Mouse (Mus musculus) MEL-GATA-1-ER (cell line): ENCODE results near the gene Trim25.
"Not testable (repeated sequence)": the region's sequence is repeated elsewhere in the genome, so short reads cannot be mapped to it uniquely, and the experiment has no call there.

Experiments
- DNase-seq: peaks from one replicate; pipeline ENCODE4 v3.0.0-alpha.2; 2012; ENCODE audit warnings: low read depth; ENCODE audit errors: extremely low read depth

The Trim25 gene

GRCm38 (mm10) chr11:88994492-88994891 is 4.7 kb upstream of the Trim25 start:
- no peak for DNase-seq

GRCm38 (mm10) chr11:88995616-88996015 is 3.6 kb upstream of the Trim25 start:
- DNase-seq, result no peak

GRCm38 (mm10) chr11:88996427-88996826 is 2.7 kb upstream of the Trim25 start:
- DNase-seq, result no peak

GRCm38 (mm10) chr11:88997343-88997742 is 1.8 kb upstream of the Trim25 start:
- not testable (repeated sequence) for DNase-seq

DNA sequence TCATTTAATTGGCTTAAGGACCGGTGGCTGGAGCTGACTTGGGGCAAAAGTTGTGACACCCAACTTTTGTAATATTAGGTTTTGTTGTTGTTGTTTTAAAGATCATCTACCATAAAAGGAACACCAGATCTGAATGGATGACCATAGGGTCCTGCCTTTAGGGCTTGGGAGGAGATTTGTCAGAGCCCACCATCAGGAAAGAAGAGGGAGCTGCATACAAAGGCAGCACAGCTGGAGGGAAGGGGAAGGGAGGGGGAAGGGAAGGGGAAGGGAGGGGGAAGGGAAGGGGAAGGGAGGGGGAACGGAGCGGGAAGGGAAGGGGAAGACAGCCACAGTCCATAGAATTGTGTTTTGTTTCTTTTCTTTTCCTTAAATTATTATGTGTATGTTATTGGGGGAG is 770 bp upstream of the Trim25 start:
- no peak for DNase-seq

- DNase-seq, result no peak
Observed at GRCm38 (mm10) chr11:88999723-89000526, 749 bp downstream of the Trim25 start.

DNA sequence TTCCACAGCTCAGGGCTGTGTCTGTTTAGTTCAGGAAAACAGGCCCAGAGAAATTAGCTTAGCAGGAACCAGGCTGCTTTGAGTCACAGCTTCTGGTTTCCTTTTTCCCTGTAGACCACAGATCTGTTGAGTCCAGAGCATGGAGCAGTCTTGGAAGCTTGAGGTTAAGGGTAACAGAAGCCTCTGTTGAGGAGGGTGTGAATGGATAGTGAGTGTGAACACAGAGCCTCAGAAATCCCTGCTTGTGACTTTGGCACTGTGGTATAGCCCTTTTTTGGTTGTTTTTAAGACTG is 1.3 kb downstream of the Trim25 start:
- DNase-seq, result no peak

DNA sequence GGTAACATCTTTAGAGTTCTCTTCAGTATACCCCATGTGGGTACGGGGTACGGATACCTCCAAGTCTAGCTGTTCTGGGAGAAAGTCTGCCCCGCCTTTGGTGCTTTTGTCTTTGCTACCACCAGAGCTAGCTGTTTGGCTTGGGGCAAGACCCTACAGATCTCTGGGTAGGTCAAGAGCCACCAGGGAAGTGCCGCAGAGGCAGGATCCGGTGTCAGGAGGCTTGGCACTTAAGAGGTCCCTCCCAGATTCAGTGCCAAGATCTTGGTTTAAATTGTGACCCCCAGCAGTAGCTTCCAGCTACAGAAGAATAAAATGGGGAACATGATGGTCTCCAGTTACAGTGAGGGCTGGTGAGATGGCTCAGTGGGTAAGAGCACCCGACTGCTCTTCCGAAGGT is 2.4 kb downstream of the Trim25 start:
- no peak for DNase-seq

GRCm38 (mm10) chr11:89002068-89002467 is 2.9 kb downstream of the Trim25 start:
- DNase-seq, result no peak

DNA sequence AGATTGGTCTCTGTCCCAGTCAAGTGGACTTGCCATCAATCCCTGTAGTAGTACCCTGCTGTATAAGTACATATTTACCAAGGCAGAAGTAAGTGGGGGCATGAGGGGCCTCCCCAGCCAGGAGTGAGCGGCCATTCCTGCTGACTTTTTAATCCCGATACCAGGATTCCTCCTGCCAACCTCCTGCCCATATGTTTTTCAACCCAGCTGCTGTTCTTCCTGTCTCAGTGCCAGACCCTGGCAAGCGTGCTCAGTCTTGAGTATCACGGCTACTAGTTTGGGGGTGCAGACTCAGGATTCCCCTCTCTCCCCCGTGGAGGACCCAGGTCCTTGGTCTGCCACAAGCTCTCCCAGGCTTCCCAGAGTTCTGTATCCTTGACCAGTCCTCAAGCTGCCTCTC is 3.4 kb downstream of the Trim25 start:
- DNase-seq, result no peak

GRCm38 (mm10) chr11:89003078-89003477 is 3.9 kb downstream of the Trim25 start:
- no peak for DNase-seq

- DNase-seq, result no peak
Observed at GRCm38 (mm10) chr11:89003726-89004125, 4.5 kb downstream of the Trim25 start.

DNA sequence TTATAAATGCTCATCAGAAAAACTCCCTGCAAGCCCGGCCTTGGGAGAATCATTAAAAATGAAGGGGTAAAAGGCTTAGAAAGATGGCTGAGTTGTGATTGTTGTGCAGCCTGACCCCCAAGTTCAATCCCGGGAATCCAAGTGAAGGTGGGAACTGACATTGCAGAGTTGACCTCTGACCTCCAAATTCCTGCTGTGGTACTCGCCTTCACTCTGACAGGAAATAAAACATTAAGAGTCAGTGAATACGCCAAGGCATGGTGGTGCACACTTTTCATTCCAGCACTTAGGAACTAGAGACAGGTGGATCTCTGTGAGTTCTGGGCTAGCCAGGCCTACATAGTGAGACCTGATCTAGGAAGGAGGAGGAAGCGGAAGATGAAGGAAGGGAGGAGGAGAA is 6.3 kb downstream of the Trim25 start:
- DNase-seq, result no peak

GRCm38 (mm10) chr11:89006404-89006803 is 7.2 kb downstream of the Trim25 start:
- DNase-seq, result no peak

DNA sequence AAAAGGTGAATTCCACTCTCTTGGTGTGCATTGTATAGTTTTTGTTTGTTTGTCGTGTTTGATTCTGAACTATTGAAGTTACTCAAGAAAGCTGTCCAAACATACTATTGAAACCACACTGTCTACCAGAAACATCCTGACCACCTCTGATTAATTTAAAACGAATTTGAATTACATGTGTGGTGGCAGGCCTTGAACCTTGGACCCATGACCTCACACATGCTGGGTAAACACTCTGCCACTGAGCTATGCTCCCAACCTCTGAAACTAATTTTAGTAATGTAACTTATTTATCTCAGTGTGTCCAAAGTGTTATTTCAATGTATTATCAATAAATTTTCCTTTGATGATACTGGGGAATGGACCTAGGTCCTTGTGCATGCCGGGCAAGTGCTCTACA is 8.4 kb downstream of the Trim25 start:
- no peak for DNase-seq

DNA sequence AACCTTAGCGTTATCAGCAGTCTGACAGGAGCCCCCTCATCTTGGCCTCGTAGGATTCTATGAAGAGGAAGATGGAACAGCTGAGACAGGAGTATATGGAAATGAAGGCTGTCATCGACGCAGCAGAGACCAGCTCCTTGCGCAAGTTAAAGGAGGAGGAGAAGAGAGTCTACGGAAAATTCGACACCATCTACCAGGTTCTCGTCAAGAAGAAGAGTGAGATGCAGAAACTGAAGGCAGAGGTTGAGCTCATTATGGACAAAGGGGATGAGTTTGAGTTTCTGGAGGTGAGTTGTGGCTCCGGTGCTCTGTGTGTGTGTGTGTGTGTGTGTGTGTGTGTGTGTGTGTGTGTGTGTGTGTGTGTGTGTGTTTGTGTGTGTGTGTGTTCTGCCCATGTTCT is 9.9 kb downstream of the Trim25 start:
- DNase-seq, result no peak

GRCm38 (mm10) chr11:89009496-89009895 is 10.3 kb downstream of the Trim25 start:
- no peak for DNase-seq

DNA sequence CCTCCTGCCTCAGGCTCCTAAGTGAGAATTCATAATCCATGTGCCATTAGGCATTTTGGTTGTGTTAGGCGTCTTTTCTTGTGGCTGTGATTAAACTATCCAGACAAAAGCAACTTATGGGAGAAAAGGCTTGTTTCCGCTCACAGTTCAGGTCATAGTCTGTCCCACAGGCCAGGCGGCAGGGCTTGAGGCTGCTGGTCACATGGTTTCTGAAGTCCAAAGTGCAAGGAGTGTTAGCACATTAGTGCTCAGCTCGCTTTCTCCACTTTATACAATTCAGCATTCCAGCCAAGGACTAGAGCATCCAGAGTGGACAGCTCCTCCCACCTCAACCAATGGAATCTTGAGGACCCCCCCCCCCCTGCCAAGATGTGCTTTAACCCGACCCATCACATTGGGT is 13.1 kb downstream of the Trim25 start:
- no peak for DNase-seq

GRCm38 (mm10) chr11:89017514-89018182 is 18.5 kb downstream of the Trim25 start:
- DNase-seq, result no peak

DNA sequence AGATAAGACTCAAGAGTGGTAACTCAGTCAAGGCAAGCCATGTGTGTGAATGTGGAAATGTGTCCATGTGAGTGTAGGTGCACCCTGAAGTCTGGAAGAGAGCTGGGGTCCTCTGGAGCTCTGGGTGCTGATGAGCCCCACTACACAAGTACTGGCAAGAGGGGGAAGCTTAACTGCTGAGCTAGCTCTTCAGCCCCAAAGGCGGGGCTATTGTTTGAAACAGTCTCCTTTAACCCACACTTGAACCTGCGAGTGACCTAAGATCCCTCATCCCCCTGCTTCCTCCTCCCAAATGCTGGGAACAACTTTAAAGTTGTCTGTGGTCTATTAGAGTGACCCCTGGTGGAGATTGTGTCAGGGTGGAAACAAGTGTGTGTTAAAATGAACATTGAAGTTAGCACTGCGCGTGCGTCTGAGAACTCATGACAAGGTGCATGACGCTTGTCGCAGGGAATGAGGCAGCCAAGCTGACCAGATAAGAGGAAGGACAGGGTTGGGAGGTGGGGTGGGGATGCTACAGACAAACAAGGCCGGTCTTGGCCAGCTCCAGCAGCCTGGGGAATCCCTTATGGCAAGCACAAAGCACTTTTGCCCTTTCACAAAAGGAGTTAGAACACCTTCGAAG is 21.6 kb downstream of the Trim25 start:
- DNase-seq, result no peak

GRCm38 (mm10) chr11:89021687-89022086 is 22.5 kb downstream of the Trim25 start:
- no peak for DNase-seq

- no peak for DNase-seq
Observed at GRCm38 (mm10) chr11:89022120-89022731, 23.1 kb downstream of the Trim25 start.
